8 mouse cellular contexts compared by ENCODE assay signal in genomic region chr13:23571022-23571503, GRCm38 (mm10). TPM values are rescaled to one million over a fixed set of nuclear protein-coding genes. Genes with fewer than 3 reads are reported as not detected.
DNase-seq lines count a peak whose midpoint lies in the region; ATAC-seq lines count a peak whose summit lies in the region.

Gene Hist1h2ae, minus strand, starts transcription at chr13:23571220.
Gene Hist1h2bg, plus strand, starts transcription at chr13:23571396.

- peak within 1 kb of the TSS; percentile 96 for H3K27ac ChIP-seq in intestine, embryonic 16.5 days (ENCODE audit: low read length)

- H3K9me3 ChIP-seq in intestine, embryonic 16.5 days (ENCODE audit: control insufficient read depth, low read length): no peaks in the 10 kb centered on the region

- under 1% methylated on average over 18 of the region's 18 CpGs for WGBS in intestine, embryonic 16.5 days

- H3K4me1 ChIP-seq in intestine, embryonic 16.5 days (ENCODE audit: control insufficient read depth, insufficient read depth, low read length): 0 out of 2 replicates have a peak, but pooled peaks cover 4% of the 10 kb centered on the region

- no peaks in the 10 kb centered on the region for H3K36me3 ChIP-seq in intestine, embryonic 16.5 days (ENCODE audit: control insufficient read depth, insufficient read depth, low read length)

- ATAC-seq in intestine, embryonic 16.5 days: peak; percentile 88

- peak within 1 kb of the TSS; percentile 72 for H3K9ac ChIP-seq in intestine, embryonic 16.5 days (ENCODE audit: low read depth, low read length)

- intact Hi-C loops in left cerebral cortex, postnatal 36 days (cut with DNase I): no loop called here

- DNase-seq in 3T3-L1 (ENCODE audit: low read depth, low spot score): peak; percentile 96
- DNase-seq in adrenal gland, adult 18-20 months (ENCODE audit: low spot score in 2 of 2): peak; percentile 56 to 65
- DNase-seq in embryo, embryonic 11 days: peak; percentile 89
- DNase-seq in gastrocnemius, postnatal 4 days (ENCODE audit: low spot score in 2 of 2): peak in 1 of 2 experiments; percentile 53
- DNase-seq in left cerebral cortex, postnatal 36 days (ENCODE audit: low spot score in 2 of 2): peak; percentile 62 to 81
- peak; percentile 90 for DNase-seq in mesoderm, embryonic 11.5 days (ENCODE audit: low read depth, low spot score)
- peak; percentile 64 for DNase-seq in spleen, adult 18-20 months

- no peaks in the 10 kb centered on the region for H3K27me3 ChIP-seq in intestine, embryonic 16.5 days (replicated peaks; ENCODE audit: control insufficient read depth, insufficient read depth, low read length)

- peak within 1 kb of the TSS; percentile 51 for H3K4me3 ChIP-seq in intestine, embryonic 16.5 days (ENCODE audit: low read length)

- peak within 1 kb of the TSS; percentile 68 for H3K4me2 ChIP-seq in intestine, embryonic 16.5 days (ENCODE audit: low read depth, low read length)

RNA-seq across cellular contexts. Expression of gene Hist1h2ae, which starts in this region (rescaled TPM):
- total RNA-seq in adrenal gland, adult 18-20 months (2021): 1 to 10 TPM; 2.9 to 3.8 TPM
- 10 to 100 TPM; 63.6 to 92.7 TPM for total RNA-seq in gastrocnemius, postnatal 4 days (2021)
- polyA plus RNA-seq in intestine, embryonic 16.5 days (2015; fragmentation: Nextera tagmentation; extraction: Ambion mirVana): 39.1 and 46.5 TPM in 2 replicates
- 1 to 10 TPM; 6.2 to 7.8 TPM for total RNA-seq in left cerebral cortex, postnatal 36 days (2021)

RNA-seq across cellular contexts. Expression of gene Hist1h2bg, which starts in this region (rescaled TPM):
- total RNA-seq in adrenal gland, adult 18-20 months (2021): 10 to 100 TPM; 54.4 to 56.8 TPM
- total RNA-seq in gastrocnemius, postnatal 4 days (2021): 100 to 1,000 TPM; 491 to 581 TPM
- polyA plus RNA-seq in intestine, embryonic 16.5 days (2015; fragmentation: Nextera tagmentation; extraction: Ambion mirVana): 8.7 and 8.8 TPM in 2 replicates
- total RNA-seq in left cerebral cortex, postnatal 36 days (2021): 10 to 100 TPM; 86.3 to 99.7 TPM

Comparison
In these comparisons a context has a peak if more than half of its experiments do, and no peak if none do; other contexts are left out.
1. RNA of gene Hist1h2ae (total RNA-seq): 63.6 to 92.7 TPM in gastrocnemius, postnatal 4 days; 6.2 to 7.8 TPM in left cerebral cortex, postnatal 36 days and 2.9 to 3.8 TPM in adrenal gland, adult 18-20 months; every median in the first group is over 4 times any median in the second.
2. RNA of gene Hist1h2bg (total RNA-seq): 491 to 581 TPM in gastrocnemius, postnatal 4 days; 86.3 to 99.7 TPM in left cerebral cortex, postnatal 36 days and 54.4 to 56.8 TPM in adrenal gland, adult 18-20 months; every median in the first group is over 4 times any median in the second.